Comparison of ENCODE assay signal across 8 mouse cellular contexts in the genomic region with DNA sequence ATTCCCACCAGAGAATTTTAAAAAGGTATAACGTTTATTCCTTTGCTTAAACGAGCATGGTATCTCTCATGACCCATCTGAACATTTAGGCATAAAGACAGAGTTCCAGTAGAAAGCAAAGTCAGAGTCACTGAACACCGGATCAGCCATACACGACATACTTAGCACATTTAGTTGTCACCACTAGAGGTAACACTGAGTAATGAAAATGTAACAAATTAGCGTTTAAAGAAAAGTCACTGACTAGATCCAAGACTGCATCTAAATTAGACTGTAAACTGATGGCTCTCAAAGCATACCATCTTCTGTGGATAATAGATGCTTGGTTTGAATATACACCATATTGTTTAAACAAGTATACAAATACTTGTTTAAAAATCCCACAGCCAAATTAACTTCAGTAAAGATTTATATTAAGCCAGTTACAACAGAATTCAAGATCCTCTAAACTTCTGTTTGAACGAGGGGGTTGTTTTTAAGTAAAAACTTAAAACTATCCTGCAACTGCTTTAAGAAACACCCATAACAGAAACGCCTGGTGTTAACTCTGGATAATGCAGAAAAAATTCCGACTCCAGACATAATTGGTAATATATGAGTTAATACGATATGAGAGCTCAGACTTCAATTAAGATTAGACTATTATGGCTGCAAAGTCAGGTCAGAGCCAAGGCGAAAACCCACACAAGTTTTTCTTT. TPM values are rescaled to one million over a fixed set of nuclear protein-coding genes. Genes with fewer than 3 reads are reported as not detected.
A peak's percentile ranks its signal among the peaks of the same experiment; 100 is the strongest.
DNase-seq lines count a peak whose midpoint lies in the region; ATAC-seq and TF ChIP-seq lines count a peak whose summit lies in the region.

No protein-coding gene starts in this region.

- peak overlapping the region; percentile 80 for H3K4me3 ChIP-seq in heart, embryonic 13.5 days
- peak overlapping the region; percentile 85 to 97 for H3K4me3 ChIP-seq in ES-E14 (ENCODE audit: insufficient read depth in 1 of 2, low read depth in 1 of 2, low read length in 2 of 2, poor library complexity in 1 of 2, severe bottlenecking in 1 of 2)
- H3K4me3 ChIP-seq in limb, embryonic 15.5 days = peak overlapping the region; percentile 73
- H3K4me3 ChIP-seq in stomach, embryonic 16.5 days (replicated peaks; ENCODE audit: low read length) = peak overlapping the region; percentile 84

- WGBS in heart, embryonic 13.5 days = 19% methylated on average over 10 of the region's 10 CpGs
- 22% methylated on average over 10 of the region's 10 CpGs for WGBS in limb, embryonic 15.5 days
- 16% methylated on average over 10 of the region's 10 CpGs for WGBS in stomach, embryonic 16.5 days

- H3K9ac ChIP-seq in heart, embryonic 13.5 days = peak overlapping the region; percentile 87
- H3K9ac ChIP-seq in ES-E14 (ENCODE audit: insufficient read depth, low read depth, low read length, poor library complexity, severe bottlenecking) = no peak overlapping the region; the same call in 1 of the 2 replicates
- H3K9ac ChIP-seq in limb, embryonic 15.5 days = peak overlapping the region; percentile 60
- H3K9ac ChIP-seq in stomach, embryonic 16.5 days (ENCODE audit: low read length) = peak overlapping the region; percentile 75

- peak overlapping the region; percentile 74 for H3K4me2 ChIP-seq in heart, embryonic 13.5 days
- H3K4me2 ChIP-seq in limb, embryonic 15.5 days = peak overlapping the region; percentile 74
- H3K4me2 ChIP-seq in stomach, embryonic 16.5 days (ENCODE audit: low read depth, low read length) = peak overlapping the region; percentile 86

- DNase-seq in heart, adult 9 months (ENCODE audit: low spot score in 2 of 2) = no peak
- no peak for DNase-seq in ES-E14 (ENCODE audit: low read depth, low spot score)
- no peak for DNase-seq in adrenal gland, adult 18-20 months (ENCODE audit: low spot score in 2 of 2)
- no peak for DNase-seq in layer of hippocampus, adult 8-10 months (ENCODE audit: low spot score in 2 of 2)

- H3K27ac ChIP-seq in heart, embryonic 13.5 days (replicated peaks) = peak overlapping the region; percentile 92
- no peak overlapping the region for H3K27ac ChIP-seq in ES-E14 (ENCODE audit: insufficient read depth, low read depth, low read length, poor library complexity, severe bottlenecking)
- H3K27ac ChIP-seq in limb, embryonic 15.5 days = no peak overlapping the region
- H3K27ac ChIP-seq in stomach, embryonic 16.5 days (ENCODE audit: low read length) = peak overlapping the region; percentile 81

- no peaks in the 10 kb centered on the region for H3K9me3 ChIP-seq in heart, embryonic 13.5 days
- no peaks in the 10 kb centered on the region for H3K9me3 ChIP-seq in ES-E14 (ENCODE audit: control insufficient read depth, insufficient read depth, low read depth, low read length)
- H3K9me3 ChIP-seq in limb, embryonic 15.5 days = no peaks in the 10 kb centered on the region
- H3K9me3 ChIP-seq in stomach, embryonic 16.5 days (replicated peaks; ENCODE audit: control insufficient read depth, low read length) = no peaks in the 10 kb centered on the region

- in situ Hi-C loops in ES-E14 (cut with MboI; ENCODE audit: low sequenced_read_pairs in 2 of 2, unreplicated experiment in 2 of 2) = no loop called here

- H3K4me1 ChIP-seq in heart, embryonic 13.5 days = peaks cover 17% of the 10 kb centered on the region
- H3K4me1 ChIP-seq in ES-E14 (ENCODE audit: control insufficient read depth in 2 of 2, insufficient read depth in 2 of 2, low read length in 2 of 2, poor library complexity in 1 of 2) = peaks cover 2 to 4% of the 10 kb centered on the region in 2 experiments; a peak in 2 of 4 replicates
- peaks cover 5% of the 10 kb centered on the region; the same call in 1 of the 2 replicates for H3K4me1 ChIP-seq in limb, embryonic 15.5 days
- H3K4me1 ChIP-seq in stomach, embryonic 16.5 days (ENCODE audit: control insufficient read depth, insufficient read depth, low read length) = 0 out of 2 replicates have a peak, but pooled peaks cover 2% of the 10 kb centered on the region

- ATAC-seq in heart, embryonic 13.5 days (ENCODE audit: extremely low read depth, insufficient number of reproducible peaks, low FRiP score, low TSS enrichment) = no peak
- ATAC-seq in erythroid progenitor cell, adult 5-6 weeks (replicated peaks; ENCODE audit: low FRiP score, poor library complexity, severe bottlenecking) = peak; percentile 30; the same call in 1 of the 2 replicates
- no peak for ATAC-seq in limb, embryonic 15.5 days (ENCODE audit: insufficient number of reproducible peaks, low FRiP score, low TSS enrichment, low read depth)
- no peak for ATAC-seq in stomach, embryonic 16.5 days (ENCODE audit: insufficient read depth, low FRiP score)

- H3K27me3 ChIP-seq in heart, embryonic 13.5 days (replicated peaks) = no peaks in the 10 kb centered on the region
- H3K27me3 ChIP-seq in limb, embryonic 15.5 days = no peaks in the 10 kb centered on the region
- H3K27me3 ChIP-seq in stomach, embryonic 16.5 days (ENCODE audit: control insufficient read depth, insufficient read depth, low read length) = no peaks in the 10 kb centered on the region

- H3K36me3 ChIP-seq in heart, embryonic 13.5 days = peaks cover 21% of the 10 kb centered on the region
- H3K36me3 ChIP-seq in ES-E14 (ENCODE audit: control insufficient read depth, insufficient read depth, low read length, poor library complexity, severe bottlenecking) = no peaks in the 10 kb centered on the region
- peaks cover 13% of the 10 kb centered on the region for H3K36me3 ChIP-seq in limb, embryonic 15.5 days
- H3K36me3 ChIP-seq in stomach, embryonic 16.5 days (ENCODE audit: control insufficient read depth, insufficient read depth, low read length) = peaks cover 14% of the 10 kb centered on the region

TF ChIP-seq in ES-E14, 5 proteins besides CTCF, POLR2A, EP300 and RAD21:
- no peak for TF ChIP-seq MAFK (IDR thresholded peaks at IDR 0.05; ENCODE audit: insufficient read depth, low read depth, low read length)
- no peak for TF ChIP-seq HCFC1 (IDR thresholded peaks at IDR 0.05; ENCODE audit: borderline replicate concordance, insufficient read depth, low read length)
- no peak for TF ChIP-seq ZNF384 (IDR thresholded peaks at IDR 0.05; ENCODE audit: low read depth, low read length)
- no peak for TF ChIP-seq CHD2 (IDR thresholded peaks at IDR 0.05; ENCODE audit: low read depth, low read length)
- no peak for TF ChIP-seq ZC3H11A (IDR thresholded peaks at IDR 0.05; ENCODE audit: borderline replicate concordance, low read depth, low read length)

RNA-seq across cellular contexts. Expression of a gene that starts 1.2 kb away (rescaled TPM):
- polyA plus RNA-seq in heart, embryonic 13.5 days (2015; fragmentation: Nextera tagmentation; extraction: Ambion mirVana) = 21.1 and 23.9 TPM in 2 replicates
- 4.9 and 6.2 TPM in 2 replicates for total RNA-seq in ES-E14 (2012; rRNA removed)
- 30.3 and 50.3 TPM in 2 replicates for total RNA-seq in erythroid progenitor cell, adult 5-6 weeks (2015; ENCODE audit: low replicate concordance)
- total RNA-seq in erythroid progenitor cell, adult 5-6 weeks (2017; ENCODE audit: low replicate concordance) = 14.9 and 22.4 TPM in 2 replicates
- polyA plus RNA-seq in limb, embryonic 15.5 days (2015; fragmentation: Nextera tagmentation; extraction: Ambion mirVana) = 29.9 and 30.2 TPM in 2 replicates
- 25.6 and 27.1 TPM in 2 replicates for polyA plus RNA-seq in stomach, embryonic 16.5 days (2015; fragmentation: Nextera tagmentation; extraction: Ambion mirVana)
- total RNA-seq in adrenal gland, adult 18-20 months (2021) = 1 to 10 TPM; 1.7 to 2.0 TPM
- 1 to 10 TPM; 1.1 to 1.5 (median 1.3) TPM for total RNA-seq in layer of hippocampus, adult 8-10 months (2022)

RNA-seq across cellular contexts. Expression of a gene that starts 1.7 kb away (rescaled TPM):
- polyA plus RNA-seq in heart, embryonic 13.5 days (2015; fragmentation: Nextera tagmentation; extraction: Ambion mirVana) = 132 and 144 TPM in 2 replicates
- total RNA-seq in ES-E14 (2012; rRNA removed) = 17.3 and 19.5 TPM in 2 replicates
- total RNA-seq in erythroid progenitor cell, adult 5-6 weeks (2015; ENCODE audit: low replicate concordance) = 35.0 and 44.0 TPM in 2 replicates
- 31.8 and 39.0 TPM in 2 replicates for total RNA-seq in erythroid progenitor cell, adult 5-6 weeks (2017; ENCODE audit: low replicate concordance)
- 58.3 and 63.7 TPM in 2 replicates for polyA plus RNA-seq in limb, embryonic 15.5 days (2015; fragmentation: Nextera tagmentation; extraction: Ambion mirVana)
- polyA plus RNA-seq in stomach, embryonic 16.5 days (2015; fragmentation: Nextera tagmentation; extraction: Ambion mirVana) = 74.8 TPM in 2 replicates
- 100 to 1,000 TPM; 221 to 262 TPM for total RNA-seq in adrenal gland, adult 18-20 months (2021)
- 10 to 100 TPM; 27.4 to 33.7 (median 29.9) TPM for total RNA-seq in layer of hippocampus, adult 8-10 months (2022)

RNA-seq across cellular contexts. Expression of a gene that starts 36.5 kb away (rescaled TPM):
- polyA plus RNA-seq in heart, embryonic 13.5 days (2015; fragmentation: Nextera tagmentation; extraction: Ambion mirVana) = 98.8 and 111 TPM in 2 replicates
- 118 and 159 TPM in 2 replicates for total RNA-seq in ES-E14 (2012; rRNA removed)
- total RNA-seq in erythroid progenitor cell, adult 5-6 weeks (2015; ENCODE audit: low replicate concordance) = 75.0 and 82.2 TPM in 2 replicates
- 68.3 and 84.3 TPM in 2 replicates for total RNA-seq in erythroid progenitor cell, adult 5-6 weeks (2017; ENCODE audit: low replicate concordance)
- polyA plus RNA-seq in limb, embryonic 15.5 days (2015; fragmentation: Nextera tagmentation; extraction: Ambion mirVana) = 151 and 157 TPM in 2 replicates
- polyA plus RNA-seq in stomach, embryonic 16.5 days (2015; fragmentation: Nextera tagmentation; extraction: Ambion mirVana) = 134 and 150 TPM in 2 replicates
- 10 to 100 TPM; 61.4 to 63.0 TPM for total RNA-seq in adrenal gland, adult 18-20 months (2021)
- total RNA-seq in layer of hippocampus, adult 8-10 months (2022) = 10 to 100 TPM; 72.5 to 88.1 (median 80.6) TPM

Comparison
In these comparisons a context has a peak if more than half of its experiments do, and no peak if none do; other contexts are left out.
1. H3K27ac ChIP-seq: peak in heart, embryonic 13.5 days (single experiment) and stomach, embryonic 16.5 days (single experiment); none in ES-E14 (single experiment) and limb, embryonic 15.5 days (single experiment).
2. RNA of a gene that starts 1.7 kb away (total RNA-seq): 221 to 262 TPM in adrenal gland, adult 18-20 months; 31.8 to 44.0 TPM in erythroid progenitor cell, adult 5-6 weeks, 27.4 to 33.7 TPM in layer of hippocampus, adult 8-10 months and 17.3 to 19.5 TPM in ES-E14; every median in the first group is over 4 times any median in the second.
3. Peak in every context shown above with its lines, with median percentiles within 50 percentile points of each other: H3K4me2 ChIP-seq and H3K4me3 ChIP-seq.